Mouse (Mus musculus) C2C12 (cell line): ENCODE measurements around the gene Atp23. TPM values are rescaled to one million over a fixed set of nuclear protein-coding genes. Genes with fewer than 3 reads are reported as not detected.
"Not testable (repeated sequence)": the region's sequence is repeated elsewhere in the genome, so short reads cannot be mapped to it uniquely, and the experiment has no call there.

Source experiments
- H3K27me3 ChIP-seq: one replicate; pipeline ENCODE4 v1.6.1; 2011; ENCODE audit not compliant: control insufficient read depth, insufficient read depth, insufficient read length
- H3K36me3 ChIP-seq: one replicate; pipeline ENCODE4 v1.6.1; 2011; ENCODE audit not compliant: control insufficient read depth, insufficient read depth
- H3K4me3 ChIP-seq: one replicate; pipeline ENCODE4 v1.5.1; 2011; ENCODE audit warnings: mild to moderate bottlenecking, control low read depth; ENCODE audit not compliant: poor library complexity, insufficient read depth, severe bottlenecking
- H3K79me2 ChIP-seq: one replicate; pipeline ENCODE4 v1.6.1; 2011; ENCODE audit not compliant: control insufficient read depth, insufficient read depth
- H3K79me3 ChIP-seq: one replicate; pipeline ENCODE4 v1.6.1; 2011; ENCODE audit warnings: low read depth, control low read depth
- H3ac ChIP-seq: one replicate; pipeline ENCODE3; 2011; ENCODE audit warnings: low read depth; ENCODE audit not compliant: control insufficient read depth, insufficient read length
- CEBPB ChIP-seq: IDR thresholded peaks from one replicate; pipeline ENCODE4 v1.6.1; 2011; ENCODE audit warnings: low read depth, mild to moderate bottlenecking, control low read depth, moderate library complexity
- CTCF ChIP-seq: IDR thresholded peaks from one replicate; pipeline ENCODE4 v1.5.1; 2011; ENCODE audit not compliant: control insufficient read depth, insufficient read depth, insufficient read length
- FOSL1 ChIP-seq: IDR thresholded peaks from one replicate; pipeline ENCODE4 v1.8.0; 2011; ENCODE audit warnings: mild to moderate bottlenecking, low read length; ENCODE audit not compliant: poor library complexity, insufficient read depth, severe bottlenecking
- MAX ChIP-seq: IDR thresholded peaks from one replicate; pipeline ENCODE4 v1.6.1; 2011; ENCODE audit warnings: mild to moderate bottlenecking, control low read depth
- MYOD1 ChIP-seq: IDR thresholded peaks from one replicate; pipeline ENCODE4 v1.6.1; 2011; ENCODE audit warnings: low read depth; ENCODE audit not compliant: control insufficient read depth, insufficient read length
- MYOG ChIP-seq: IDR thresholded peaks from one replicate; pipeline ENCODE4 v1.6.1; 2011; ENCODE audit not compliant: control insufficient read depth, insufficient read length; ENCODE audit errors: extremely low read depth
- USF1 ChIP-seq: IDR thresholded peaks from one replicate; pipeline ENCODE4 v1.6.1; 2011; ENCODE audit warnings: low read depth, mild to moderate bottlenecking, control low read depth, moderate library complexity
- polyA plus RNA-seq: library from polyadenylated mRNA; unstranded; fragments of >200 nt; fragmentation: generic; extraction: Trizol; gene quantifications from one replicate; pipeline ENCODE4 v1.2.1, GENCODE M21; 2012; ENCODE audit warnings: missing spikeins

Atp23 gene
- polyA plus RNA-seq, 1 experiment = 13.4 TPM

DNA sequence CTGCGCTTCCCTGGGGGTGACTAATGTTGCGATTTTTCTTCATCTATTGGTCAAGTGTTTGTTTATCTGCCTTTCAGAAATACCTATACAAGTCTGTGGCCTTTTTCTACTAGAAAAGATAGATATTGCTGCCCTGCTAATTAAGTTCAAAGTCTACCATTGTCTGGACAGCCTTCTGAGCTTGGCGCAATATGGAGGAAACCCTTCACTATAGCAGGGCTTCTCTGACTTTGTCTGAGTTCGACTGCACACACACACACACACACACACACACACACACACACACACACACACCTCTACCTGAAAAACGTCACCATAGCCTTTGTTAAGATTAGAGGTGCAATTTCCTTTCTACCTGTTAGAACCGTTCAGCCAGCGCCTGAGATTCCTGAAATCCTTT, 72.5 kb downstream of the Atp23 start:
- Histone ChIP-seq H3K79me2 (no peaks in the 10 kb centered on the region), H3ac (no peak overlapping the region), H3K4me3 (no peak overlapping the region), H3K79me3 (no peaks in the 10 kb centered on the region), H3K27me3 (no peaks in the 10 kb centered on the region), H3K36me3 (no peaks in the 10 kb centered on the region)
- TF ChIP-seq MAX (no peak), FOSL1 (no peak), USF1 (no peak), CEBPB (no peak), MYOD1 (no peak)

DNA sequence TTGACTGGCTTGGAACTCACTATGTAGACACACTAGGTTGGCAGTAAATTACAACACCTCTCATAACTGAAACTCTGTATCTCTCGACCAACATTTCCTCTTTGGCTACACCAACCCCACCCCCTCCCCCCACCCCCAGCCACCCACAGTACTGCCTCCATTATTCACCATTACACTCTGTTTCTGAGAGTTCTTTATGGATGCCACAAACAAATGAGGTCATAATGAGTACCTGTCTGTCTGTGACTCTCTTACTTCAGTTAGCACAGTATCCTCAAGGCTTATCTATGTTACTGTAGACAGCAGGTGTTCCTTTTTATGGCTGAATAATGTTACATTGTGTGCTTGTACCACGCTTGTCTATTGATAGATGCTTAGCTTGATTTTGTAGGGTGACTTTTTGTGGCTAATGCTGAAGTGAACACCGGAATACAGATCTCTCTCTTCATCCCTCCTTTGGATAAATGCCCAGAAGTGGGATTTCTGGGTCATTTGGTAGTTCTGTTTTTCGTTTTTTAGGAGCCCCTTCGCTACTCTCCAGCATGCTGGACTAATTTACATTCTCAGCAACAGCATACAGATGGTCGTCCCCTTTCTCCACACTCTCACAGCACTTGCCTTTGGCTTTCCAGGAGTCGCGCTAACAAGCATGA, 73.1 kb downstream of the Atp23 start:
- no peaks in the 10 kb centered on the region for H3K79me3 ChIP-seq
- H3K36me3 ChIP-seq = no peaks in the 10 kb centered on the region
- no peak overlapping the region for H3ac ChIP-seq
- no peaks in the 10 kb centered on the region for H3K79me2 ChIP-seq
- TF ChIP-seq MYOG (no peak), CEBPB (no peak), CTCF (no peak), MYOD1 (no peak), MAX (no peak)
- H3K27me3 ChIP-seq = no peaks in the 10 kb centered on the region
- H3K4me3 ChIP-seq = no peak overlapping the region

DNA sequence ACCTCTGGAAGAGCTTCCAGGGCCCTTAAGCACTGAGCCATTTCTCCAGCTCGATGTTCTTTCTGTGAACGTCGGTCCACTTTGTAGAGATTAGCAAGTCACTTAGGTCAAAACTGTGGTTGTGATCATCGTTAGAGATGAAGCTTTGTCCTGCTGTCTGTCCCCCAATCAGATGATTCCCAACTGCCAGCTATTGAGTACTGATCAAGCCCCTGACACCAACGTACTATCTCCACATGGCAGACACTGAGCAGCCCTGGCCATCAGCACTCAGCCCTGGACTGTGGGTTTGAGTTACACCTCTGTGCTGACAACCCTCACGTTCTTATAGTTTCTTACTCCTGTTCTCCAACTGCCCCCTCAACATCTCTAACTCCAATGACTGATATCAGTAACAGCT, 74.2 kb downstream of the Atp23 start:
- no peaks in the 10 kb centered on the region for H3K27me3 ChIP-seq
- H3ac ChIP-seq = no peak overlapping the region
- no peak overlapping the region for H3K4me3 ChIP-seq
- no peaks in the 10 kb centered on the region for H3K79me2 ChIP-seq
- H3K79me3 ChIP-seq = no peaks in the 10 kb centered on the region
- TF ChIP-seq CEBPB = no peak
- no peak for TF ChIP-seq MYOD1
- no peak for TF ChIP-seq USF1
- no peak for TF ChIP-seq MAX
- no peak for TF ChIP-seq CTCF
- no peak for TF ChIP-seq FOSL1
- TF ChIP-seq MYOG = no peak
- no peaks in the 10 kb centered on the region for H3K36me3 ChIP-seq

DNA sequence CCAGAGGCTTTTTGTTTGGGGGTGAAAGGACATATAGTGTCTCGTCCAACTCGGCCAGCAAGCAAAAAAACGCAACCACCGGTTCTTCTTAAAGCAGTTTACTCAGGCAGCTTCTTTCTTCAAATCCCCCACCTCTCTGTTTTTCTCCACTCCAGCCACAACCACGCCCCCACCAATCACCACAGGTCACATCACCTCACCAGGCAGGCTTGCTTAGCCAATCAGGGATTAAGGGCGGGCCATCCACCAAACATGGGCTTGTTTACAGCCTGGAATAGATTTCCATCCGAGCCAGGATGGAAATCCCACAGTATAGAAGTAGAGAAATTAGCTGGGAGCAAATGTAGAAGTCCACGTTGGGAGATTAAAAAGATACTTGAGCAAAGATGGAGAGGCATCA, 74.9 kb downstream of the Atp23 start:
- not testable (repeated sequence) for H3K4me3 ChIP-seq, H3K27me3 ChIP-seq, H3K36me3 ChIP-seq, H3ac ChIP-seq, H3K79me2 ChIP-seq, H3K79me3 ChIP-seq

DNA sequence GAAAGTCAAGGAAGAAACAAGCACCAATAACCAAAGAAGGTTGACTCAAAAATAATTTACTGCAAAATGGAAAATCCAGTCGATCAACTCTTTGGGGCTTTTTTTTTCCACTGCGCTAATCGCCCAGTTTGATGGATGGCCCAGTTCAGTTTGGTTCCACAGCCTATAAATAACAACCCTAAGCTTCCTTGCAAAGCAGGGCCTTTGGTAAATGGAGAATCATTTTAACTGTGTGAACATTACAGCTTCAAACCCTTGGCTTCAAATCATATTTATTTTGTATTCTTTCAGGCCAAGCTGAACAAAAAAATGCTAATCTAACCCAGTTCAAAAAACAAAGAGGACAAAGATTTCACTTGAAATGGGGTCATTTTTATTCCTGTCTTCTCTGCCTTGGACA, 78.7 kb downstream of the Atp23 start:
- no peak overlapping the region for H3K4me3 ChIP-seq
- TF ChIP-seq MAX (no peak), CEBPB (no peak), MYOG (no peak), CTCF (no peak)
- no peak overlapping the region for H3ac ChIP-seq
- H3K27me3 ChIP-seq = peaks cover 2% of the 10 kb centered on the region
- H3K36me3 ChIP-seq = no peaks in the 10 kb centered on the region
- no peaks in the 10 kb centered on the region for H3K79me2 ChIP-seq
- no peaks in the 10 kb centered on the region for H3K79me3 ChIP-seq

Other genes with a start within 250 kb of the Atp23 start
- gene Ctdsp2, start 77.4 kb upstream of the Atp23 start, polyA plus RNA-seq = 57.5 TPM
- 0.13 TPM for gene Avil, start 99.4 kb upstream of the Atp23 start, polyA plus RNA-seq
- 66.0 TPM for gene Tsfm, start 129.5 kb upstream of the Atp23 start, polyA plus RNA-seq
- gene Mettl1, start 140.1 kb upstream of the Atp23 start, polyA plus RNA-seq = 31.3 TPM
- gene Eef1akmt3, start 140.2 kb upstream of the Atp23 start, polyA plus RNA-seq = 0.22 TPM
- 0.20 TPM for gene Cyp27b1, start 146.9 kb upstream of the Atp23 start, polyA plus RNA-seq
- gene March9, start 158.8 kb upstream of the Atp23 start, polyA plus RNA-seq = 3.0 TPM
- 714 TPM for gene Cdk4, start 162.2 kb upstream of the Atp23 start, polyA plus RNA-seq
- 118 TPM for gene Tspan31, start 168.9 kb upstream of the Atp23 start, polyA plus RNA-seq
- gene Agap2, start 173.9 kb upstream of the Atp23 start, polyA plus RNA-seq = 3.2 TPM
- gene Os9, start 219.8 kb upstream of the Atp23 start, polyA plus RNA-seq = 35.6 TPM